ENCODE assay signal across 11 mouse cellular contexts in the genomic region with DNA sequence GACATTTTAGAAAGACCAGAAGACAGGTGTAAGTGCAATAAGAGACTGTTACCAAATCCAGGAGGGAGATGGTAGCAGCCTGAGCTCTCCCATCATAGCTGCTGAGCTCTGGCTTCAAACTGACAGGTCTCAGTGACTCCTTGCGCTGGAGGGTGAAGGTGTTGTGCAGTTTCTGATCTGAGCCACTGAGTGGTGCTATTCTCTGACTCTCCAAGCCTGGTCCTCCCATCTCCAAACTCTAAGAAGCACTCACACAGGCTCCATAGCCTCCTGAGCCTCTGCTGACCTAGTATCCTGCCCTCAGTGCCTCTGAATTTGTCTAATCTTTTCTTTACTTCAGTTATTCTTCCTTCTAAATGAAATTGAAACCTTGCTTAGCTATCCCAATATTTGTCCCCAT. TPM values are rescaled to one million over a fixed set of nuclear protein-coding genes. Genes with fewer than 3 reads are reported as not detected.
DNase-seq lines count a peak whose midpoint lies in the region; ATAC-seq and TF ChIP-seq lines count a peak whose summit lies in the region.
"Had no signal": no experiment of that assay in that cellular context is flagged by ENCODE, and none has a peak within 500 bp of the region (broad histone marks: within the 10 kb centered on the region; RNA-seq: fewer than 3 reads in every experiment).

No protein-coding gene starts in this region.

- no peak overlapping the region for H3K4me2 ChIP-seq in liver, embryonic 14.5 days (ENCODE audit: low read depth)
- no peak overlapping the region for H3K4me2 ChIP-seq in liver, embryonic 12.5 days
- H3K4me2 ChIP-seq: limb, embryonic 13.5 days had no signal

- 5% methylated on average over 1 of the region's 1 CpGs for WGBS in liver, embryonic 14.5 days (ENCODE audit: insufficient replicate concordance)
- WGBS in liver, embryonic 12.5 days (ENCODE audit: insufficient replicate concordance): 13% methylated on average over 1 of the region's 1 CpGs

- in situ Hi-C loops in ES-E14 (cut with MboI; ENCODE audit: low sequenced_read_pairs in 2 of 2, unreplicated experiment in 2 of 2): no loop called here

- no peak for ATAC-seq in liver, embryonic 14.5 days (ENCODE audit: insufficient read depth)
- ATAC-seq in liver, embryonic 12.5 days: no peak

- no peak for TF ChIP-seq EP300 in liver, embryonic 14.5 days (IDR thresholded peaks at IDR 0.05; ENCODE audit: low read depth)

- peak; percentile 45 for TF ChIP-seq CTCF in liver, embryonic 14.5 days (IDR thresholded peaks at IDR 0.05; ENCODE audit: low read depth)

- no peak overlapping the region for H3K9ac ChIP-seq in liver, embryonic 14.5 days (replicated peaks)
- H3K9ac ChIP-seq in liver, embryonic 12.5 days: no peak overlapping the region
- no peak overlapping the region for H3K9ac ChIP-seq in ES-E14 (ENCODE audit: insufficient read depth, low read depth, low read length, poor library complexity, severe bottlenecking)
- H3K9ac ChIP-seq: limb, embryonic 13.5 days had no signal

- H3K36me3 ChIP-seq in liver, embryonic 14.5 days (replicated peaks; ENCODE audit: control insufficient read depth, insufficient read depth, low read depth): no peaks in the 10 kb centered on the region
- H3K36me3 ChIP-seq in liver, embryonic 12.5 days: no peaks in the 10 kb centered on the region
- no peaks in the 10 kb centered on the region for H3K36me3 ChIP-seq in ES-E14 (ENCODE audit: control insufficient read depth, insufficient read depth, low read length, poor library complexity, severe bottlenecking)
- H3K36me3 ChIP-seq: limb, embryonic 13.5 days had no signal

- no peaks in the 10 kb centered on the region for H3K9me3 ChIP-seq in liver, embryonic 14.5 days (ENCODE audit: control insufficient read depth, low read length)
- no peaks in the 10 kb centered on the region for H3K9me3 ChIP-seq in liver, embryonic 12.5 days (replicated peaks)
- no peaks in the 10 kb centered on the region for H3K9me3 ChIP-seq in ES-E14 (ENCODE audit: control insufficient read depth, insufficient read depth, low read depth, low read length)
- H3K9me3 ChIP-seq: limb, embryonic 13.5 days had no signal

- H3K4me1 ChIP-seq in liver, embryonic 14.5 days (replicated peaks; ENCODE audit: control insufficient read depth in 2 of 2, insufficient read depth in 2 of 2, low read length in 1 of 2): no peaks in the 10 kb centered on the region
- no peaks in the 10 kb centered on the region for H3K4me1 ChIP-seq in liver, embryonic 12.5 days
- no peaks in the 10 kb centered on the region for H3K4me1 ChIP-seq in ES-E14 (ENCODE audit: control insufficient read depth in 2 of 2, insufficient read depth in 2 of 2, low read length in 2 of 2, poor library complexity in 1 of 2)

- H3K27me3 ChIP-seq in liver, embryonic 14.5 days (ENCODE audit: control insufficient read depth, insufficient read depth, low read length): peaks cover 11% of the 10 kb centered on the region
- peaks cover 61% of the 10 kb centered on the region for H3K27me3 ChIP-seq in liver, embryonic 12.5 days (replicated peaks)

- H3K27ac ChIP-seq in liver, embryonic 14.5 days: no peak overlapping the region
- H3K27ac ChIP-seq in liver, embryonic 12.5 days: no peak overlapping the region
- H3K27ac ChIP-seq in ES-E14 (ENCODE audit: insufficient read depth, low read depth, low read length, poor library complexity, severe bottlenecking): no peak overlapping the region
- H3K27ac ChIP-seq: limb, embryonic 13.5 days had no signal

- H3K4me3 ChIP-seq in liver, embryonic 14.5 days (ENCODE audit: insufficient read depth in 1 of 2, low read depth in 2 of 2, low read length in 2 of 2): no peak overlapping the region
- H3K4me3 ChIP-seq in liver, embryonic 12.5 days: no peak overlapping the region
- no peak overlapping the region for H3K4me3 ChIP-seq in ES-E14 (ENCODE audit: insufficient read depth in 1 of 2, low read depth in 1 of 2, low read length in 2 of 2, poor library complexity in 1 of 2, severe bottlenecking in 1 of 2)
- H3K4me3 ChIP-seq: limb, embryonic 13.5 days; myocyte had no signal

- DNase-seq in cerebellum, postnatal 14 days: peak; percentile 41 to 55
- DNase-seq in cerebellum, postnatal 4 days (ENCODE audit: low spot score in 2 of 2): no peak
- DNase-seq in liver, embryonic 14.5 days (ENCODE audit: low read depth in 3 of 3, low spot score in 3 of 3): no peak
- DNase-seq in ES-E14 (ENCODE audit: low read depth, low spot score): peak; percentile 38
- peak; percentile 29 for DNase-seq in lung, postnatal 10 days
- DNase-seq in urinary bladder, adult 18-20 months (ENCODE audit: low spot score in 2 of 2): no peak
- DNase-seq in frontal cortex, postnatal 36 days (ENCODE audit: low spot score in 2 of 2): no peak
- DNase-seq: kidney, adult 18-20 months had no signal

TF ChIP-seq in ES-E14, 5 proteins besides CTCF, POLR2A, EP300 and RAD21:
- TF ChIP-seq ZC3H11A (IDR thresholded peaks at IDR 0.05; ENCODE audit: borderline replicate concordance, low read depth, low read length) (peak; percentile 35; the same call in 1 of the 2 replicates), MAFK (IDR thresholded peaks at IDR 0.05; ENCODE audit: insufficient read depth, low read depth, low read length) (no peak)

RNA-seq across cellular contexts. Expression of gene Atp5g2, which starts 11.5 kb away (rescaled TPM):
- polyA plus RNA-seq in liver, embryonic 14.5 days (2012; rRNA removed): 126 and 227 TPM in 2 replicates
- 38.4 and 42.3 TPM in 2 replicates for polyA plus RNA-seq in liver, embryonic 14.5 days (2014; fragmentation: Nextera tagmentation; extraction: Ambion mirVana)
- 39.6 and 42.2 TPM in 2 replicates for polyA plus RNA-seq in liver, embryonic 12.5 days (2016; fragmentation: Nextera tagmentation; extraction: Ambion mirVana)
- total RNA-seq in ES-E14 (2012; rRNA removed): 448 and 519 TPM in 2 replicates

RNA-seq across cellular contexts. Expression of gene Calcoco1, which starts 38.3 kb away (rescaled TPM):
- 5.6 and 5.7 TPM in 2 replicates for polyA plus RNA-seq in liver, embryonic 14.5 days (2012; rRNA removed)
- 8.4 TPM in 2 replicates for polyA plus RNA-seq in liver, embryonic 14.5 days (2014; fragmentation: Nextera tagmentation; extraction: Ambion mirVana)
- polyA plus RNA-seq in liver, embryonic 12.5 days (2016; fragmentation: Nextera tagmentation; extraction: Ambion mirVana): 8.7 and 10.3 TPM in 2 replicates
- total RNA-seq in ES-E14 (2012; rRNA removed): 24.6 and 25.0 TPM in 2 replicates

RNA-seq across cellular contexts. Expression of gene Atf7, which starts 58.4 kb away (rescaled TPM):
- 12.3 and 15.8 TPM in 2 replicates for polyA plus RNA-seq in liver, embryonic 14.5 days (2012; rRNA removed)
- 6.8 and 7.3 TPM in 2 replicates for polyA plus RNA-seq in liver, embryonic 14.5 days (2014; fragmentation: Nextera tagmentation; extraction: Ambion mirVana)
- 11.5 and 14.3 TPM in 2 replicates for polyA plus RNA-seq in liver, embryonic 12.5 days (2016; fragmentation: Nextera tagmentation; extraction: Ambion mirVana)
- 9.0 and 12.4 TPM in 2 replicates for total RNA-seq in ES-E14 (2012; rRNA removed)

RNA-seq across cellular contexts. Expression of gene Gm28047, which starts 58.8 kb away (rescaled TPM):
- not detected in 2 replicates for polyA plus RNA-seq in liver, embryonic 14.5 days (2012; rRNA removed)
- polyA plus RNA-seq in liver, embryonic 14.5 days (2014; fragmentation: Nextera tagmentation; extraction: Ambion mirVana): not detected in 2 replicates
- polyA plus RNA-seq in liver, embryonic 12.5 days (2016; fragmentation: Nextera tagmentation; extraction: Ambion mirVana): not detected in 2 replicates
- not detected in 2 replicates for total RNA-seq in ES-E14 (2012; rRNA removed)
- polyA plus RNA-seq: limb, embryonic 13.5 days; myocyte had no signal

Comparison
In these comparisons a context has a peak if more than half of its experiments do, and no peak if none do; other contexts are left out.
1. DNase-seq: peak in cerebellum, postnatal 14 days (2 of 2), ES-E14 (single experiment) and lung, postnatal 10 days (single experiment); none in cerebellum, postnatal 4 days (0 of 2), liver, embryonic 14.5 days (0 of 3), urinary bladder, adult 18-20 months (0 of 2) and frontal cortex, postnatal 36 days (0 of 2).